ENCODE assay signal across 13 mouse cellular contexts in the genomic region with DNA sequence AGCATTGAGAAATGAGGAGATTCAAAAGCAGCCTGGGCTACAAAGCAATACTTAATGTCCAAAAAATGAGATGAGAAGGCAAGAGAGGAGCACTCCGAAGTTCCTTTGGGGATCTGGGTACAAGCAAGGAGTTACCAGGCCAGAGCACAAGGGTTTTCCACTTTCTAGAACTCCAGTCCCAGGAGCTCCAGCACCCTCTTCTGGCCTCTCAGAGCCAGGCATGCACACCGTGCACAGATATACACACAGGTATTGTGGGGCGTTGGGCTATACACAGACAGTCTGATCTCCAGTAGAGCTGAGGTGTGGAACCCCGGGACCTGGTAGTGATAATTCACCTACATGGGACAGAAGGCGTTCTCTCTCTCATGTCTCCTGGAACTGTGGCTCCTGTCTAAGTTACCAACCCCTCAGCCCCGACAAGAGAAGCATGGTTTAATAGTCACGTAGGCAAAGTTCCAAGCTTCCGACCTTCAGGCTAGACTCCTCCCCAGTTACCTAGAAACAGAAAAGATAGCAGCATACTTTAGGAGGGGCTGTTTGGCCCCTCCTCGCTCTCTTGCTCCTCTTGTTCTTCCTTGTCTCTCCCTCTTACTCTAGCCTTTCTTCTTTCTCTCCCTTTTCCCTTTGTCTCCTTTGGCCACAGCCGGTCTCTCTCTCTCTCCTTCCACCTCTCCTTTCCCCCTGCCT. TPM values are rescaled to one million over a fixed set of nuclear protein-coding genes. Genes with fewer than 3 reads are reported as not detected.
DNase-seq lines count a peak whose midpoint lies in the region; TF ChIP-seq lines count a peak whose summit lies in the region.
"Had no signal": no experiment of that assay in that cellular context is flagged by ENCODE, and none has a peak within 500 bp of the region (broad histone marks: within the 10 kb centered on the region; RNA-seq: fewer than 3 reads in every experiment).

No protein-coding gene starts in this region.

- DNase-seq in kidney, adult 2 months, result no peak
- no peak for DNase-seq in kidney, adult 11 months
- DNase-seq in 416B (ENCODE audit: low read depth), result peak; percentile 66
- DNase-seq in ES-CJ7 (ENCODE audit: low read depth, low spot score), result peak; percentile 82
- DNase-seq in induced T-regulatory cell, adult 2 months (ENCODE audit: low read depth), result peak; percentile 35
- no peak for DNase-seq in urinary bladder, postnatal 4 days (ENCODE audit: low spot score in 2 of 2)
- DNase-seq in right cerebral cortex, postnatal 10 days (ENCODE audit: low spot score in 2 of 2), result no peak
- DNase-seq: cerebellum, adult 11 months had no signal

- no peaks in the 10 kb centered on the region for H3K36me3 ChIP-seq in kidney, adult 2 months (ENCODE audit: control insufficient read depth, insufficient read depth, low read length)
- H3K36me3 ChIP-seq: embryonic facial prominence, embryonic 12.5 days; heart, embryonic 12.5 days; limb, embryonic 10.5 days had no signal

- no peak overlapping the region for H3K4me3 ChIP-seq in kidney, adult 2 months (ENCODE audit: insufficient read depth, low read depth, low read length)
- H3K4me3 ChIP-seq: embryonic facial prominence, embryonic 12.5 days; heart, embryonic 12.5 days; limb, embryonic 10.5 days had no signal

- WGBS in kidney, adult 2 months, result 80% methylated on average over 10 of the region's 10 CpGs

- TF ChIP-seq POLR2A in kidney, adult 2 months (IDR thresholded peaks at IDR 0.05; ENCODE audit: low read depth, low read length), result no peak

- no peaks in the 10 kb centered on the region for H3K27me3 ChIP-seq in kidney, adult 2 months (replicated peaks; ENCODE audit: control insufficient read depth, insufficient read depth, low read length)
- H3K27me3 ChIP-seq: embryonic facial prominence, embryonic 12.5 days; heart, embryonic 12.5 days had no signal

- peak; percentile 50 for TF ChIP-seq CTCF in kidney, adult 2 months (conservative IDR thresholded peaks at IDR 0.05; ENCODE audit: insufficient read depth, insufficient read length, low read depth, low read length)

- no peak overlapping the region for H3K27ac ChIP-seq in kidney, adult 2 months (ENCODE audit: insufficient read depth, low read depth, low read length)
- H3K27ac ChIP-seq: embryonic facial prominence, embryonic 12.5 days; limb, embryonic 10.5 days; macrophage had no signal

- peaks cover 4% of the 10 kb centered on the region; the same call in 1 of the 2 replicates for H3K4me1 ChIP-seq in kidney, adult 2 months (ENCODE audit: control insufficient read depth, insufficient read depth, low read length)
- H3K4me1 ChIP-seq: embryonic facial prominence, embryonic 12.5 days; heart, embryonic 12.5 days; limb, embryonic 10.5 days had no signal

RNA-seq across cellular contexts. Expression of a gene that starts 4.2 kb away (rescaled TPM):
- 0.86 and 1.0 TPM in 2 replicates for polyA plus RNA-seq in kidney, adult 2 months (2012; rRNA removed)
- polyA plus RNA-seq: embryonic facial prominence, embryonic 12.5 days; hindbrain, embryonic 16.5 days; limb, embryonic 10.5 days; macrophage had no signal

RNA-seq across cellular contexts. Expression of a gene that starts 7.5 kb away (rescaled TPM):
- 0.29 TPM in 1 of 2 replicates, not detected in the other for polyA plus RNA-seq in kidney, adult 2 months (2012; rRNA removed)
- polyA plus RNA-seq: embryonic facial prominence, embryonic 12.5 days; heart, embryonic 12.5 days; hindbrain, embryonic 16.5 days; limb, embryonic 10.5 days; macrophage had no signal

RNA-seq across cellular contexts. Expression of a gene that starts 15.7 kb away (rescaled TPM):
- polyA plus RNA-seq in kidney, adult 2 months (2012; rRNA removed), result 0.03 TPM in 1 of 2 replicates, not detected in the other

RNA-seq across cellular contexts. Expression of a gene that starts 23.8 kb away (rescaled TPM):
- polyA plus RNA-seq in kidney, adult 2 months (2012; rRNA removed), result 118 and 123 TPM in 2 replicates

RNA-seq across cellular contexts. Expression of a gene that starts 24.1 kb away (rescaled TPM):
- 281 and 284 TPM in 2 replicates for polyA plus RNA-seq in kidney, adult 2 months (2012; rRNA removed)

Comparison
In these comparisons a context has a peak if more than half of its experiments do, and no peak if none do; other contexts are left out.
1. DNase-seq: peak in 416B (single experiment), ES-CJ7 (single experiment) and induced T-regulatory cell, adult 2 months (single experiment); none in kidney, adult 2 months (single experiment), kidney, adult 11 months (single experiment), urinary bladder, postnatal 4 days (0 of 2) and right cerebral cortex, postnatal 10 days (0 of 2).